Mouse (Mus musculus): ENCODE measurements around the gene Mdga1. TPM values are rescaled to one million over a fixed set of nuclear protein-coding genes. Genes with fewer than 3 reads are reported as not detected.

Mdga1 gene
- polyA plus RNA-seq, 1 experiment, result 2.2 TPM

GRCm38 (mm10) chr17:29998566-29999295, 28.8 kb upstream of the Mdga1 start:
- Histone ChIP-seq H3K27ac (ENCODE audit: insufficient read depth, low read depth, low read length) (no peak overlapping the region), H3K4me1 (ENCODE audit: control insufficient read depth, insufficient read depth, low read length) (peaks cover 11% of the 10 kb centered on the region), H3K4me3 (ENCODE audit: insufficient read depth, low read length) (no peak overlapping the region)
- TF ChIP-seq CTCF (IDR thresholded peaks at IDR 0.05; ENCODE audit: low read depth, low read length), result no peak
- no peak for TF ChIP-seq POLR2A (IDR thresholded peaks at IDR 0.05; ENCODE audit: borderline replicate concordance, low read depth, low read length)

GRCm38 (mm10) chr17:29997726-29998125, 27.8 kb upstream of the Mdga1 start:
- Histone ChIP-seq H3K4me3 (ENCODE audit: insufficient read depth, low read length) (no peak overlapping the region), H3K4me1 (ENCODE audit: control insufficient read depth, insufficient read depth, low read length) (peaks cover 6% of the 10 kb centered on the region), H3K27ac (ENCODE audit: insufficient read depth, low read depth, low read length) (no peak overlapping the region)
- no peak for TF ChIP-seq POLR2A (IDR thresholded peaks at IDR 0.05; ENCODE audit: borderline replicate concordance, low read depth, low read length)
- no peak for TF ChIP-seq CTCF (IDR thresholded peaks at IDR 0.05; ENCODE audit: low read depth, low read length)

GRCm38 (mm10) chr17:29995986-29996385, 26.1 kb upstream of the Mdga1 start:
- Histone ChIP-seq H3K4me1 (ENCODE audit: control insufficient read depth, insufficient read depth, low read length) (peaks cover 9% of the 10 kb centered on the region), H3K4me3 (ENCODE audit: insufficient read depth, low read length) (no peak overlapping the region), H3K27ac (ENCODE audit: insufficient read depth, low read depth, low read length) (no peak overlapping the region)
- no peak for TF ChIP-seq POLR2A (IDR thresholded peaks at IDR 0.05; ENCODE audit: borderline replicate concordance, low read depth, low read length)
- no peak for TF ChIP-seq CTCF (IDR thresholded peaks at IDR 0.05; ENCODE audit: low read depth, low read length)

- Histone ChIP-seq H3K4me3 (ENCODE audit: insufficient read depth, low read length) (no peak overlapping the region), H3K27ac (ENCODE audit: insufficient read depth, low read depth, low read length) (no peak overlapping the region), H3K4me1 (ENCODE audit: control insufficient read depth, insufficient read depth, low read length) (peaks cover 13% of the 10 kb centered on the region)
- no peak for TF ChIP-seq POLR2A (IDR thresholded peaks at IDR 0.05; ENCODE audit: borderline replicate concordance, low read depth, low read length)
These were observed 24.6 kb upstream of the Mdga1 start for GRCm38 (mm10) chr17:29994459-29994858.

GRCm38 (mm10) chr17:29994011-29994410, 24.1 kb upstream of the Mdga1 start:
- Histone ChIP-seq H3K27ac (ENCODE audit: insufficient read depth, low read depth, low read length) (no peak overlapping the region), H3K4me3 (ENCODE audit: insufficient read depth, low read length) (no peak overlapping the region), H3K4me1 (ENCODE audit: control insufficient read depth, insufficient read depth, low read length) (peaks cover 13% of the 10 kb centered on the region)
- TF ChIP-seq CTCF (IDR thresholded peaks at IDR 0.05; ENCODE audit: low read depth, low read length) (no peak), POLR2A (IDR thresholded peaks at IDR 0.05; ENCODE audit: borderline replicate concordance, low read depth, low read length) (no peak)

GRCm38 (mm10) chr17:29993488-29993887, 23.6 kb upstream of the Mdga1 start:
- Histone ChIP-seq H3K4me3 (ENCODE audit: insufficient read depth, low read length) (no peak overlapping the region), H3K4me1 (ENCODE audit: control insufficient read depth, insufficient read depth, low read length) (peaks cover 13% of the 10 kb centered on the region), H3K27ac (ENCODE audit: insufficient read depth, low read depth, low read length) (no peak overlapping the region)
- no peak for TF ChIP-seq CTCF (IDR thresholded peaks at IDR 0.05; ENCODE audit: low read depth, low read length)
- no peak for TF ChIP-seq POLR2A (IDR thresholded peaks at IDR 0.05; ENCODE audit: borderline replicate concordance, low read depth, low read length)

GRCm38 (mm10) chr17:29990845-29991244, 21.0 kb upstream of the Mdga1 start:
- Histone ChIP-seq H3K4me1 (ENCODE audit: control insufficient read depth, insufficient read depth, low read length) (peaks cover 10% of the 10 kb centered on the region), H3K4me3 (ENCODE audit: insufficient read depth, low read length) (no peak overlapping the region), H3K27ac (ENCODE audit: insufficient read depth, low read depth, low read length) (no peak overlapping the region)
- TF ChIP-seq CTCF (IDR thresholded peaks at IDR 0.05; ENCODE audit: low read depth, low read length) (no peak), POLR2A (IDR thresholded peaks at IDR 0.05; ENCODE audit: borderline replicate concordance, low read depth, low read length) (no peak)

GRCm38 (mm10) chr17:29990136-29990535, 20.2 kb upstream of the Mdga1 start:
- H3K4me3 ChIP-seq (ENCODE audit: insufficient read depth, low read length), result no peak overlapping the region
- TF ChIP-seq CTCF (IDR thresholded peaks at IDR 0.05; ENCODE audit: low read depth, low read length), result no peak
- no peak for TF ChIP-seq POLR2A (IDR thresholded peaks at IDR 0.05; ENCODE audit: borderline replicate concordance, low read depth, low read length)
- H3K4me1 ChIP-seq (ENCODE audit: control insufficient read depth, insufficient read depth, low read length), result peaks cover 10% of the 10 kb centered on the region

GRCm38 (mm10) chr17:29989653-29990052, 19.8 kb upstream of the Mdga1 start:
- peaks cover 10% of the 10 kb centered on the region for H3K4me1 ChIP-seq (ENCODE audit: control insufficient read depth, insufficient read depth, low read length)
- no peak overlapping the region for H3K27ac ChIP-seq (ENCODE audit: insufficient read depth, low read depth, low read length)
- TF ChIP-seq CTCF (IDR thresholded peaks at IDR 0.05; ENCODE audit: low read depth, low read length) (no peak), POLR2A (IDR thresholded peaks at IDR 0.05; ENCODE audit: borderline replicate concordance, low read depth, low read length) (no peak)
- H3K4me3 ChIP-seq (ENCODE audit: insufficient read depth, low read length), result no peak overlapping the region

More at GRCm38 (mm10) chr17:29990136-29990535, 20.2 kb upstream of the Mdga1 start:
- H3K27ac ChIP-seq (ENCODE audit: insufficient read depth, low read depth, low read length), result no peak overlapping the region

GRCm38 (mm10) chr17:29988141-29988540, 18.3 kb upstream of the Mdga1 start:
- TF ChIP-seq CTCF (IDR thresholded peaks at IDR 0.05; ENCODE audit: low read depth, low read length) (no peak), POLR2A (IDR thresholded peaks at IDR 0.05; ENCODE audit: borderline replicate concordance, low read depth, low read length) (no peak)
- peaks cover 10% of the 10 kb centered on the region for H3K4me1 ChIP-seq (ENCODE audit: control insufficient read depth, insufficient read depth, low read length)
- H3K27ac ChIP-seq (ENCODE audit: insufficient read depth, low read depth, low read length), result no peak overlapping the region
- H3K4me3 ChIP-seq (ENCODE audit: insufficient read depth, low read length), result no peak overlapping the region
